Mouse (Mus musculus) lung, postnatal 0 days (tissue): ENCODE measurements at regions not wholly inside any gene's neighbourhood (a gene's known extent, or its start where the extent isn't known, plus 50 kb on each side); places are given as distances from the start of the nearest gene placed in this dataset.

Experiments used
- CTCF ChIP-seq: IDR thresholded peaks from 2 replicates; pipeline ENCODE4 v1.5.1; 2016; ENCODE audit warnings: antibody characterized with exemption, mild to moderate bottlenecking
- EP300 ChIP-seq: IDR thresholded peaks from 2 replicates; pipeline ENCODE4 v1.6.1; 2016; ENCODE audit warnings: antibody characterized with exemption, mild to moderate bottlenecking, control low read depth

DNA sequence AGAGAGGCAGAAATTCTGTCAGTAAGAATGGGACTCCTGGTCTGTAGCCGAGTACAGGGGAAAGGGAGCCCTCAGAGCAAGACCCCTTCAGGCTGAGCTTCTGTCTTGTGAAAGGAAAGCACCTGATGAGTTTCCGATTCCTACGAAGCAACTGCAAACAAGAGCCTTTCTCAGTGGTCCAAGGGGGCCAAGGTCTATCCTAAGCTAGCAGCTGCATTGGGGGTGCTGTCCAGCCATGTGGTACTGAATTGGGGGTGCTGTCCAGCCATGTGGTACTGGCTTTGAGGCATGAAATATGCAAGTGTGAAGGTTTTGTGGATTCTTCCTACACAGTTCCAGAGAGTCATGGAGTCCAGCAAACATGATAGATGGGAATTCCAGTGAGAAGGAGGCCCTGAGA, 202.7 kb upstream of the Glra1 start:
- TF ChIP-seq CTCF, result no peak
- no peak for TF ChIP-seq EP300
